Mouse (Mus musculus): Measurements from ENCODE around the gene Zfp1. TPM values are rescaled to one million over a fixed set of nuclear protein-coding genes. Genes with fewer than 3 reads are reported as not detected.

Zfp1 gene
- polyA plus RNA-seq, 1 experiment from 2014 or later, result 20.5 TPM

DNA sequence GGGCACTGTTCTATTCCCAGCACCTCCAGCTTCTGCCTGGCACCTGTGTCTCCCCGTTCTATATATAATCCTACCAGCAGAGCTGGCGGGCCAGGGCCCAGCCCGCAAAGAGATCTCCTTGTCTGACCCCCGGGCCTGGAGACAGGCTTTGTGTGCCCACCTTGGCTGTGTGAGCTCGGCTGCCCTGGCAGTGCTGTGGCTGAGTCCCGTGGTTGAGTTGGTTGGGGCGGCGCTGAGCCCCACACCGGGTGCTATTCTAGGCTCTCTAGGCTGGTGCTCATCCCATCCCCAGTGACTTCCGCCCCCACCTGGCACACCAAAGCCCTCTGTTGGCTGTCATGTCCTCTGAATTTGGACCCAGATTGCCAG lies 18.4 kb upstream of the Zfp1 start:
- Histone ChIP-seq H3K4me3 (ENCODE audit: low read length) (no peak overlapping the region), H3K27me3 (ENCODE audit: insufficient read depth, low read length) (no peaks in the 10 kb centered on the region), H3K36me3 (ENCODE audit: insufficient read depth, low read length) (peaks cover 17% of the 10 kb centered on the region; the same call in 1 of the 2 replicates), H3K9me3 (ENCODE audit: low read length) (no peaks in the 10 kb centered on the region), H3K4me2 (replicated peaks; ENCODE audit: low read depth, low read length) (no peak overlapping the region), H3K4me1 (ENCODE audit: insufficient read depth, low read length) (peaks cover 7% of the 10 kb centered on the region), H3K9ac (replicated peaks; ENCODE audit: low read length) (no peak overlapping the region), H3K27ac (ENCODE audit: low read length) (peak overlapping the region; percentile 54)
- no peak for ATAC-seq (ENCODE audit: low FRiP score, low TSS enrichment)
- WGBS, result 92% methylated on average over 10 of the region's 10 CpGs

DNA sequence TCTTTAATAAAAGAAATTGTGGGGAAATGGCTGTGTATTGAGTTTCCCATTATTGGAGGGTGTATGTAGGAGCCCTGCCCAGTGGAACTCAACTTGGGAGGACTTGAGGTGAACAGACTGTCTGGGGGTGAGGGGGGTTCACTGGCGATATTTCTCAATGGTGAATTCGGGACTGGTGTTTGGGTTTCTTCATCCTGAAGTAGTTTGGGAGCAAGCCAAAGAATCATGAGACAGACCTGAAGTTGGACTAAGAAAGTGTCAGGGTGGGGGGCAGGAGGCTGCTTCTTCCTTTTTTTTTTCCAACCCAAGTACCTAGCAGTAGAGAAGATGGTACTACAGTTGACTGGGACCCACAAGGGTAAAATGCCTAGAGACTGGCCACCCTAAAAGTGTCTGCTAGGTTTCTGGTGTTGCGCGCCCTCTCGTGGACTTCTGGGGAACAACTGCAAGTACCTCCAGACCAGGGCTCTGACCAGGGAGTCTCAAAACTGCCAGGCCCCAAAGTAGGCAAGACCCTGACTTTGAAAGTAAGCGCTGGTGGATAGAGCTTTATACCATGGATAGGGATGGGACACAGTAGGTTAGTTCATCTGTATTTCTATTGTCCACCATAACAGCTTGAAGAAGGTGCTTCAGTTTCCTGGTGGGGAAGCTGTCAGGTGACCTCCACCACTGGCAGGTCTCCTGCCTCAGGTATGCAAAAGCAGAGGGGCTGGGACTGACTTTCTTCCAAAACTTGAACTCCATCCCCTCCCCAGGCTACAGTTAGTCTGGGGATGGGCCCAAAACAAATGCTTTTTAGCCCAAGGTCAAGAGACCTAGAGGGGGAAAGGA lies 17.3 kb upstream of the Zfp1 start:
- Histone ChIP-seq H3K9me3 (ENCODE audit: low read length) (no peaks in the 10 kb centered on the region), H3K4me3 (ENCODE audit: low read length) (no peak overlapping the region), H3K9ac (replicated peaks; ENCODE audit: low read length) (no peak overlapping the region), H3K4me2 (replicated peaks; ENCODE audit: low read depth, low read length) (no peak overlapping the region), H3K27me3 (ENCODE audit: insufficient read depth, low read length) (no peaks in the 10 kb centered on the region), H3K36me3 (ENCODE audit: insufficient read depth, low read length) (peaks cover 14% of the 10 kb centered on the region; the same call in 1 of the 2 replicates), H3K4me1 (ENCODE audit: insufficient read depth, low read length) (peaks cover 10% of the 10 kb centered on the region), H3K27ac (ENCODE audit: low read length) (no peak overlapping the region)
- ATAC-seq (ENCODE audit: low FRiP score, low TSS enrichment), result no peak
- WGBS, result 30% methylated on average over 6 of the region's 6 CpGs

GRCm38 (mm10) chr8:111626528-111626820 lies 16.7 kb upstream of the Zfp1 start:
- no peak for ATAC-seq (ENCODE audit: low FRiP score, low TSS enrichment)
- no peak overlapping the region for H3K4me3 ChIP-seq (ENCODE audit: low read length)
- no peak overlapping the region for H3K27ac ChIP-seq (ENCODE audit: low read length)
- H3K9ac ChIP-seq (replicated peaks; ENCODE audit: low read length), result no peak overlapping the region
- H3K27me3 ChIP-seq (ENCODE audit: insufficient read depth, low read length), result no peaks in the 10 kb centered on the region
- peaks cover 12% of the 10 kb centered on the region; the same call in 1 of the 2 replicates for H3K36me3 ChIP-seq (ENCODE audit: insufficient read depth, low read length)
- H3K9me3 ChIP-seq (ENCODE audit: low read length), result no peaks in the 10 kb centered on the region
- H3K4me2 ChIP-seq (replicated peaks; ENCODE audit: low read depth, low read length), result no peak overlapping the region
- 74% methylated on average over 8 of the region's 8 CpGs for WGBS
- peaks cover 10% of the 10 kb centered on the region for H3K4me1 ChIP-seq (ENCODE audit: insufficient read depth, low read length)

GRCm38 (mm10) chr8:111626933-111627332 lies 16.3 kb upstream of the Zfp1 start:
- ATAC-seq (ENCODE audit: low FRiP score, low TSS enrichment), result no peak

DNA sequence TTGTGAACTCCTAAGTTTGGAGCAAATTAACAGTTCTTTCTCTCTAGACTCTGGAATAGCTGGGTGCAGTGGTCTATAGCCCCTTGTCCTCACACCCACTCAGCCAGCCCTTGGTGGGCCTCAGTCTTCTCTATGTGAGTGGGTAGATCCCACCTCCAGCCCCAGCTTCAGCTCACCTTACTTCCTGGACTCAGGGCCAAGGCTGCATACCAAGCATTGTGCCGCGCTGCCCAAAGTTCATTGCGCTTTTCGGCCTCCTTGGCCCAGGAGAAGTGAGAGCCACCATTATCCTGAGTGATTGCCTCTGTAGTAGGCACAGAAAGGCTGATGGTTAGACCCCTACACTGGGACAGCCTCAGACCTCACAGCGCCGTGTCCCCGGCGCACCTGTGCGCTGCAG lies 15.3 kb upstream of the Zfp1 start:
- WGBS, result 95% methylated on average over 9 of the region's 9 CpGs
- Histone ChIP-seq H3K36me3 (ENCODE audit: insufficient read depth, low read length) (peaks cover 2% of the 10 kb centered on the region; the same call in 1 of the 2 replicates), H3K27me3 (ENCODE audit: insufficient read depth, low read length) (no peaks in the 10 kb centered on the region), H3K4me1 (ENCODE audit: insufficient read depth, low read length) (peaks cover 10% of the 10 kb centered on the region), H3K4me2 (replicated peaks; ENCODE audit: low read depth, low read length) (no peak overlapping the region), H3K9ac (replicated peaks; ENCODE audit: low read length) (no peak overlapping the region), H3K9me3 (ENCODE audit: low read length) (no peaks in the 10 kb centered on the region), H3K4me3 (ENCODE audit: low read length) (no peak overlapping the region), H3K27ac (ENCODE audit: low read length) (no peak overlapping the region)
- ATAC-seq (ENCODE audit: low FRiP score, low TSS enrichment), result no peak

More at GRCm38 (mm10) chr8:111626933-111627332, 16.3 kb upstream of the Zfp1 start:
- H3K27me3 ChIP-seq (ENCODE audit: insufficient read depth, low read length), result no peaks in the 10 kb centered on the region
- H3K9ac ChIP-seq (replicated peaks; ENCODE audit: low read length), result no peak overlapping the region
- no peaks in the 10 kb centered on the region for H3K9me3 ChIP-seq (ENCODE audit: low read length)
- H3K4me3 ChIP-seq (ENCODE audit: low read length), result no peak overlapping the region
- peaks cover 10% of the 10 kb centered on the region for H3K4me1 ChIP-seq (ENCODE audit: insufficient read depth, low read length)
- no peak overlapping the region for H3K27ac ChIP-seq (ENCODE audit: low read length)
- no peak overlapping the region for H3K4me2 ChIP-seq (replicated peaks; ENCODE audit: low read depth, low read length)
- peaks cover 8% of the 10 kb centered on the region; the same call in 1 of the 2 replicates for H3K36me3 ChIP-seq (ENCODE audit: insufficient read depth, low read length)
- 80% methylated on average over 14 of the region's 14 CpGs for WGBS

GRCm38 (mm10) chr8:111628401-111628800 lies 14.8 kb upstream of the Zfp1 start:
- H3K4me3 ChIP-seq (ENCODE audit: low read length), result no peak overlapping the region
- no peak overlapping the region for H3K4me2 ChIP-seq (replicated peaks; ENCODE audit: low read depth, low read length)
- peaks cover 10% of the 10 kb centered on the region for H3K4me1 ChIP-seq (ENCODE audit: insufficient read depth, low read length)
- ATAC-seq (ENCODE audit: low FRiP score, low TSS enrichment), result no peak
- H3K9ac ChIP-seq (replicated peaks; ENCODE audit: low read length), result no peak overlapping the region
- H3K36me3 ChIP-seq (ENCODE audit: insufficient read depth, low read length), result no peaks in the 10 kb centered on the region; the same call in 1 of the 2 replicates
- H3K9me3 ChIP-seq (ENCODE audit: low read length), result no peaks in the 10 kb centered on the region
- WGBS, result 93% methylated on average over 12 of the region's 12 CpGs
- H3K27ac ChIP-seq (ENCODE audit: low read length), result no peak overlapping the region
- H3K27me3 ChIP-seq (ENCODE audit: insufficient read depth, low read length), result no peaks in the 10 kb centered on the region

DNA sequence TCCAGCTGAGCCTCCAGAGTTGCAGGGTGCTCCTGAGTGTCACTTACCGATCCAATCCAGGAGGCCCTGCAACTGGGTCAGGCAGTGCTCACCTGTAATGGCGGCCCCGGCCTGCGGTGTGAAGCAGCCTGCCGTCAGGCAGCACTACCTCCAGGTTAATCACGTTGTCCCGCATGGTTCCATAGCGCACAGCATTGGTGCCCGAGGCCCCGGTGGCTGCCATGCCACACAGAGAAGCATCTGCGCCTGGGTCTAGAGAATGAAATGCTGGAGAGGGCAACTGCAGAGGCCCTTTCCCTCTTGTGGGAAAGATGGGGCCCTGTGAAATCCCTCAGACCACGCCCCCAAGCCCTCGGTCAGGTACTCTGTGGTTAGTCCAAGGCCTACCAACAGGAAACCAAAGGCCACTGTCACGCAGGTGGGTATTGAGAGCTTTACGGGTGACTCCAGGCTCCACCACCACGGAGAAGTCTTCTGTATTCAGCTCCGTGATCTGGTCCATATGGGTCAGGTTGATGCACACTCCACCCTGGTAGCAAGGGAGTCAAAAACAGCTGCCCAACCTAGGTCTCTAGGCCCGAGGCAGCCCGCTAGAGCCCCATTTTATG lies 14.2 kb upstream of the Zfp1 start:
- Histone ChIP-seq H3K36me3 (ENCODE audit: insufficient read depth, low read length) (no peaks in the 10 kb centered on the region; the same call in 1 of the 2 replicates), H3K27me3 (ENCODE audit: insufficient read depth, low read length) (no peaks in the 10 kb centered on the region), H3K4me3 (ENCODE audit: low read length) (no peak overlapping the region), H3K27ac (ENCODE audit: low read length) (no peak overlapping the region), H3K9ac (replicated peaks; ENCODE audit: low read length) (no peak overlapping the region), H3K9me3 (ENCODE audit: low read length) (no peaks in the 10 kb centered on the region), H3K4me1 (ENCODE audit: insufficient read depth, low read length) (peaks cover 10% of the 10 kb centered on the region), H3K4me2 (replicated peaks; ENCODE audit: low read depth, low read length) (no peak overlapping the region)
- WGBS, result 85% methylated on average over 19 of the region's 19 CpGs
- no peak for ATAC-seq (ENCODE audit: low FRiP score, low TSS enrichment)

DNA sequence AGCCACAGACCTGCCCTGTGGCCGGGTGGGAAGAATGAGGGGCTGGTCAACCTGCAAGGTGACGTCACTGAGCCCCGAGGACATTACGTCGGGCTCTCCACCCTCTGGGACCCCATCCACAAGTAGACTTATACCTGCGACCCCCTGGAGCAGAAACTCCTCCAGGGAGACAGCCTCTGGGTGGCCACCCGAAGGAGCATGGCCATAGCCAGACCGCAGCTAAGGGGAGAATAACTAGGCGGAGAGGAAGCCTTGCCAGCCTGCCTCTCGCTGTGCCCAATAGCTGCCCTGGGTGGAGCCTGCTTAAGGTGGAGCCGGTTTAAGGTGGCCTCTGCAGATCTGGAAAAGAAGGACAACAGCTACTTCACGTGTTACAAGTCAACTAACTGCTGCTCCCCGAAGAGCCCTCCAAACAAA lies 13.1 kb upstream of the Zfp1 start, which contains the start of gene Ldhd:
TSS of gene Ldhd (minus strand) at position 270 of the 417 bp plus-strand sequence.
- H3K36me3 ChIP-seq (ENCODE audit: insufficient read depth, low read length), result no peaks in the 10 kb centered on the region
- no peaks in the 10 kb centered on the region for H3K27me3 ChIP-seq (ENCODE audit: insufficient read depth, low read length)
- peak within 1 kb of the TSS; percentile 57 for H3K9ac ChIP-seq (replicated peaks; ENCODE audit: low read length)
- 20% methylated on average over 13 of the region's 13 CpGs for WGBS
- no peaks in the 10 kb centered on the region for H3K9me3 ChIP-seq (ENCODE audit: low read length)
- H3K4me2 ChIP-seq (replicated peaks; ENCODE audit: low read depth, low read length), result peak within 1 kb of the TSS; percentile 55
- H3K4me1 ChIP-seq (ENCODE audit: insufficient read depth, low read length), result peaks cover 10% of the 10 kb centered on the region
- H3K4me3 ChIP-seq (ENCODE audit: low read length), result peak within 1 kb of the TSS; percentile 48
- no peak within 1 kb of the TSS for H3K27ac ChIP-seq (ENCODE audit: low read length)
- ATAC-seq (ENCODE audit: low FRiP score, low TSS enrichment), result peak; percentile 78

DNA sequence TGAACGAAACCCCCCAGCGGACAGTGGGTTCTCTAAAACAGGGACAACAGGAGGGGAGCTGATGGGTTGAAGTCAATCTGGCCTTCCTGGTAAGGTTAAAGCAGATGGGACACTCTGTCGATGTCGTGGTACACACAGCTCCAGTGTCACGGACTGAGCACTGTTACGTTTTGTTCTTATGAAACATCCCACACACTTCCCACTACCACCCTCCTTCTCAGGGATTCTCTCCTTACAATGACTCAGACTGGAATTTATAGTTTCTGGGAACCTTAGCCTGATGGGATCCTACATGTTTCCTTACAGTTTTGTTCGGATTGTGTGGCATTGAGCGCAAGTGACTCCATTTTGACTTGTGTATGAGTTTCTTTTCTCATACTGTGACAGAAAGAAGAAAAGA lies 11.6 kb upstream of the Zfp1 start:
- H3K4me2 ChIP-seq (replicated peaks; ENCODE audit: low read depth, low read length), result no peak overlapping the region
- H3K9ac ChIP-seq (replicated peaks; ENCODE audit: low read length), result no peak overlapping the region
- peaks cover 5% of the 10 kb centered on the region for H3K4me1 ChIP-seq (ENCODE audit: insufficient read depth, low read length)
- H3K27ac ChIP-seq (ENCODE audit: low read length), result no peak overlapping the region
- H3K36me3 ChIP-seq (ENCODE audit: insufficient read depth, low read length), result no peaks in the 10 kb centered on the region
- no peaks in the 10 kb centered on the region for H3K9me3 ChIP-seq (ENCODE audit: low read length)
- H3K27me3 ChIP-seq (ENCODE audit: insufficient read depth, low read length), result no peaks in the 10 kb centered on the region
- no peak overlapping the region for H3K4me3 ChIP-seq (ENCODE audit: low read length)
- ATAC-seq (ENCODE audit: low FRiP score, low TSS enrichment), result no peak
- 85% methylated on average over 8 of the region's 8 CpGs for WGBS

DNA sequence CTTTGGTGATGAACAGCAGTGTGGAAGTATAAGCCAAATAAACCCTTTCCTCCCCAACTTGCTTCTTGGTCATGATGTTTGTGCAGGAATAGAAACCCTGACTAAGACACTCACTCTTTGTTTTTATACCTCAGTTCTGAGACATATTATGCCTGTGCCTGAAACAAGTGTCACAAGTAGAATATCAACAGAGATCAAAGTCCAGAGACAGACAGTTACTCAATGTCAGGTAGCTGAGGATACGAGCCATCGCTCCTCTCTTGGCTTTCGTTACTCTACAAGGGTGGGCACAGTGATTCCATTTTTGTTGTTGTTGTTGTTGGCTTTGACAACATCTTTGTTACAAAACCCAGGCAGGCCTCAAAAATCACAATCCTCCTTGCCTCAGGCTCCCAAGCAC lies 10.2 kb upstream of the Zfp1 start:
- no peaks in the 10 kb centered on the region for H3K27me3 ChIP-seq (ENCODE audit: insufficient read depth, low read length)
- no peak overlapping the region for H3K4me2 ChIP-seq (replicated peaks; ENCODE audit: low read depth, low read length)
- no peaks in the 10 kb centered on the region for H3K36me3 ChIP-seq (ENCODE audit: insufficient read depth, low read length)
- peaks cover 5% of the 10 kb centered on the region for H3K4me1 ChIP-seq (ENCODE audit: insufficient read depth, low read length)
- WGBS, result 93% methylated on average over 3 of the region's 3 CpGs
- H3K9me3 ChIP-seq (ENCODE audit: low read length), result no peaks in the 10 kb centered on the region
- no peak for ATAC-seq (ENCODE audit: low FRiP score, low TSS enrichment)
- H3K27ac ChIP-seq (ENCODE audit: low read length), result no peak overlapping the region
- no peak overlapping the region for H3K9ac ChIP-seq (replicated peaks; ENCODE audit: low read length)
- H3K4me3 ChIP-seq (ENCODE audit: low read length), result no peak overlapping the region

Measured in kidney, embryonic 16.5 days (tissue).